Mouse (Mus musculus) ES-Bruce4 (cell line): ENCODE measurements at regions not wholly inside any gene's neighbourhood (a gene's known extent, or its start where the extent isn't known, plus 50 kb on each side); places are given as distances from the start of the nearest gene placed in this dataset.
A peak's percentile ranks its signal among the peaks of the same experiment; 100 is the strongest.

Experiments
- H3K27ac ChIP-seq: 2 replicates; pipeline ENCODE4 v1.5.1; 2012; ENCODE audit warnings: low read length, inconsistent platforms; ENCODE audit not compliant: insufficient read depth
- H3K27me3 ChIP-seq: 2 replicates; pipeline ENCODE4 v1.6.1; 2012; ENCODE audit warnings: mild to moderate bottlenecking, low read length, inconsistent platforms; ENCODE audit not compliant: control insufficient read depth, poor library complexity, insufficient read depth, severe bottlenecking
- H3K36me3 ChIP-seq: 2 replicates; pipeline ENCODE4 v1.6.1; 2012; ENCODE audit warnings: inconsistent platforms, mild to moderate bottlenecking, low read length, moderate library complexity; ENCODE audit not compliant: control insufficient read depth, poor library complexity, insufficient read depth, severe bottlenecking
- H3K4me1 ChIP-seq: one replicate; pipeline ENCODE4 v1.8.1; 2011; ENCODE audit warnings: low read length; ENCODE audit not compliant: control insufficient read depth, insufficient read depth
- H3K4me3 ChIP-seq: 2 replicates; pipeline ENCODE4 v1.5.1; 2011; ENCODE audit warnings: low read depth, mild to moderate bottlenecking, low read length
- H3K9ac ChIP-seq: 2 replicates; pipeline ENCODE4 v1.6.1; 2012; ENCODE audit warnings: low read depth, mild to moderate bottlenecking, inconsistent platforms; ENCODE audit not compliant: poor library complexity, severe bottlenecking
- H3K9me3 ChIP-seq: replicated peaks from 2 replicates; pipeline ENCODE4 v1.6.1; 2012; ENCODE audit warnings: mild to moderate bottlenecking, low read length, inconsistent platforms; ENCODE audit not compliant: control insufficient read depth, poor library complexity, insufficient read depth, severe bottlenecking
- CTCF ChIP-seq: IDR thresholded peaks from one replicate; pipeline ENCODE4 v1.8.1; 2011; ENCODE audit warnings: low read depth, low read length
- EP300 ChIP-seq: IDR thresholded peaks from 2 replicates; pipeline ENCODE4 v1.6.1; 2011; ENCODE audit warnings: low read depth, low read length; ENCODE audit not compliant: insufficient read depth
- POLR2A ChIP-seq: IDR thresholded peaks from one replicate; pipeline ENCODE4 v1.8.1; 2011; ENCODE audit warnings: low read length; ENCODE audit not compliant: insufficient read depth

DNA sequence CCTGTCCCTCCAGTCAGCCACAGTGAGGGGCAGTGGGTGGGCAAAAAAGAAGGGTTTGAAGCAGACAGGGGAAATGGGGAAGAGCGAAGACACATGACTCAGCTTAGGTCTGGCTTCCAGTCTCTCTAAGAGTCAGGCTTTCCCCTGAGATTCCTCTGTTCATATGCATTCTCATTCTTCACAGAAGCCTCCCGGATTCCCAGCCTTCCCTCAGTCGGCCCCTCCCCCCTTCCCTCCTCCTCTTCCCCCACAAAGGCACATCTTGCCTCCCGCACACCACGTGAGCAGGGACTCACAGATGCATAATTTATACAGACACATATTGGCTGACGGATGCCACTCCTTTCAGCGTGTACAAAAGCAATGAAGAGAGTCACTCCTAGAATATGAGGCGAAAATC lies 259.8 kb downstream of the Sox11 start:
- peak overlapping the region; percentile 98 for H3K27ac ChIP-seq
- TF ChIP-seq EP300 = peak; percentile 95
- no peak for TF ChIP-seq CTCF
- peak; percentile 11 for TF ChIP-seq POLR2A
- peaks cover 7% of the 10 kb centered on the region for H3K4me1 ChIP-seq
- H3K9me3 ChIP-seq = no peaks in the 10 kb centered on the region
- H3K27me3 ChIP-seq = no peaks in the 10 kb centered on the region
- no peaks in the 10 kb centered on the region for H3K36me3 ChIP-seq
- peak overlapping the region; percentile 48 for H3K9ac ChIP-seq
- peak overlapping the region; percentile 28 for H3K4me3 ChIP-seq

DNA sequence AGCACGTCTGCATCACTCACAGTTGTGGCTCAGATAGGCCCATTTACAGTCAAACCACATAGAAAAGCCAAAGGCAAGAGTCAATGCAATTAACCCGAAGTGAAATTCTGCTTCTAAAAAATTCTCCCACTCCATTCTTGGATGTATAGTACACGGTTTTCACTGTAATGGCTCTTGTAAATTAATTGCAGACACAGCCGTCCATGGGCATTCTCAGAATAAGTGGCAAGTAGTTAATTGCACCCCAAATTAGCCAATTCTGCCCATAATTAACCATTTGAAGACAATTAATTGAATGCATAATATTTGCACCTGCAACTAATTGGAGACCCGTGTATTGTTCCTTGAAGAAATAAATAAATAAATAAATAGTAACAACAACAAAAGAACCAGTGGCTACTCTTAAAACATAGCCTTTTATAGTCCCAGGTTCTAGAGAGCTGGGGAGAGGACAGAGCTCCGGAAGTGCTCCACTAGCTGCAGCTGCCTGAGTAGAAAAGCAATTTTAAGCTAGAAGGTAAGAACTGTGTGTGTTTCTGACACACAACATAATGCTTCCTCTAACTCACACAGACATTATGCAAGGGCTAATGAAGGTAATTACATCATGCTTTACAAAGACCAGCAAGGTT lies 266.2 kb downstream of the Sox11 start:
- Histone ChIP-seq H3K9ac (no peak overlapping the region), H3K27ac (no peak overlapping the region), H3K4me3 (no peak overlapping the region), H3K4me1 (peaks cover 4% of the 10 kb centered on the region), H3K9me3 (no peaks in the 10 kb centered on the region), H3K27me3 (no peaks in the 10 kb centered on the region), H3K36me3 (no peaks in the 10 kb centered on the region)
- TF ChIP-seq EP300 = no peak
- no peak for TF ChIP-seq CTCF
- TF ChIP-seq POLR2A = no peak

DNA sequence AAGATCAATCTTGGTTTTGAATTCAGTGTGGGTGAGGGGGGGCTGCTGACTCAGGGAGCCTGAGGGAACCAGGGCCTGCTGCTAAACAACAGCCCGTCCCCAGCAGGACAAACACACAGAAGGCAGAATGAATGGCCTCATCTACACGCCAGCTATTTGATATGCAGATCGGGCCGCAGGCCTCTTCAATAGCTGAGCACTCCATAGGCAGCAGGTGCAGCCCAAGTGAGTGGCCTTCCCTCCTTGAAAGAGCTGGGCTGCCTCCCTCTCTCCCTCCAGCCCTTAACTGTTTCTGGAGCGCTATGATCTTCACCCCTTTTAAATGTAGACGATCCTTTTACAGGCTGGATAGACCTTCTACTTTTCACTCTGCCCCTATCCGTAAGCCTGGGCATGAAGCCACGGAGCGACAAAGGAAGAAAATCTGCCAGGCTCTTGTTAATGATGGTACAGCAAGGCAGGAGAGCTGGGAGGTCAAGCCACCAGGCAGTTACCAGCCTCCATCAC lies 277.3 kb downstream of the Sox11 start:
- Histone ChIP-seq H3K36me3 (no peaks in the 10 kb centered on the region), H3K27me3 (no peaks in the 10 kb centered on the region), H3K9me3 (no peaks in the 10 kb centered on the region), H3K4me3 (no peak overlapping the region), H3K4me1 (peaks cover 6% of the 10 kb centered on the region), H3K9ac (no peak overlapping the region), H3K27ac (no peak overlapping the region)
- TF ChIP-seq CTCF (no peak), POLR2A (no peak), EP300 (peak; percentile 97)

DNA sequence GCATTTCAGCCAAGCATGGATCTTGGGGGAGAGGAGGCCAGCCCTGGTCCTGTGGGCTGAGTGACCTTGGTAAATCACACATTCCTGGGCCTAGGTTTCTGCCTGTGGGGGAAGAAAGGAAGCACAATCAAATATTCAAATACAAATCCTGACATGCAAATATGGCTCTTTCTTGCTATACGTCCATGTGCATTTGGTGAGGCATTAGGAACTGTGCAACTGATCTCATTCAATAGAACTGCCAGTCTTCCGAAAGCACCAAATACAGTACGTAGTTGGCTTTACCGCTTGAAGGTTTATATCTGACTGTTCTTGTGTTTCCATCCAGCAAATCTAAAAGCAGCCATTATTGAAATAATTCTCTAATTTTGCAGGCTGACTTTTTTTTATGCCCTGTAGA lies 278.9 kb downstream of the Sox11 start:
- no peak overlapping the region for H3K4me3 ChIP-seq
- no peak for TF ChIP-seq CTCF
- TF ChIP-seq EP300 = no peak
- no peak for TF ChIP-seq POLR2A
- no peaks in the 10 kb centered on the region for H3K36me3 ChIP-seq
- H3K4me1 ChIP-seq = peaks cover 6% of the 10 kb centered on the region
- H3K27ac ChIP-seq = no peak overlapping the region
- H3K9me3 ChIP-seq = no peaks in the 10 kb centered on the region
- no peak overlapping the region for H3K9ac ChIP-seq
- no peaks in the 10 kb centered on the region for H3K27me3 ChIP-seq

DNA sequence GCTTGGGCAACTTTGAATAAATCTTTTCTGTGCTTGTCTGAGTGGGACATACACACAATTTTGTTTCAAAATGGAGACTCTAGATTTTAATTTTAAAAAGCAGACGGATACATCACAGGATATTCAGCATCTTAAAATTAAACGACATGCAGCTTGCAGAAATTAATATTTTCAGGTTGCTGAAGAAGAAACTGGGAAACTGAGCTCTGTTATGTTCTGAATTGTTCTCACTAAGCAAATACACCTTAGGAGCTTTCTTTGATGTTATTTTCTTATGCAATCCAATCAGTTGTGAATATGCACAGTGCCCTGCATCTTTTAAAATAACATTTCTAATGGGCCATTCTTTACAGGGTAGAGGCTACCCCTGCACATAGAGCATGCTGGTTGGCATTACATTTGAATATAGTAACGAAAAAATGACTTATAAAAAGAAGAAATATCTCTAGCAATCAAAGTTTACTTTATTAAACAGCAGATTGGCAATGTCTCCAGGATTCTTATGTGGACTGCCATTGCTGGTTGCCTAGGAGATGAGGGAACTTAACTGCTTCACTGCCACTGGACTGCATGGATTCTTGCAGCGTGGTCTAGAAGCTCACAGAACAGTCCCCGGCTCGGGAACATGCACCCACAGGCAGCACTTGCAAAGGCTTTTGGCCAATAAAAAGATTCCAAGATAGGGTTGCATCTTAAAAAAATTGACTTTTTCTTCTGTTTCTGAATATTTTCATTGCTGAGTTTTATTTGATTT lies 279.7 kb downstream of the Sox11 start:
- Histone ChIP-seq H3K4me3 (no peak overlapping the region), H3K4me1 (peaks cover 6% of the 10 kb centered on the region), H3K27me3 (no peaks in the 10 kb centered on the region), H3K27ac (no peak overlapping the region), H3K9me3 (no peaks in the 10 kb centered on the region), H3K9ac (peak overlapping the region; percentile 3; the same call in 1 of the 2 replicates), H3K36me3 (no peaks in the 10 kb centered on the region)
- TF ChIP-seq POLR2A (no peak), CTCF (no peak), EP300 (no peak)

DNA sequence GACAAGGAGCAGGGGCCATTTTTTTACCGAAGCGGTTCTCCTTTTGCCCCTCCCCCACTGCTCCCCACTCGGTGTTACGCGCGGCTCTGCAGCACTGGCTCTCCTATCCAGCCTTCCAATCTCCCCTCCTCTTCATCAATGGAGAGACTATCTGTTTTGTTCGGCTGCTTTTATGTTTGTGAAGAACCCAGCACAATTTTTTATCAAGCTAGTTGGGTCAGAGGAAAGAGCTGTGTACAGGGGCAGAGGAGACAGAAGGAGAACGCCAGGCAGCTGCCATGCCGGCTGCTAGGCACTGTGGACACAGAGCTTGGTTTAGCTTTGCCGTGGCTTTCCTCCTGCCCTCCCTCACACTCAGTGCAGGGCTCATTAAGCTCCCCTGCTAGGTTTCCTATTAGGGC lies 280.3 kb downstream of the Sox11 start:
- H3K36me3 ChIP-seq = no peaks in the 10 kb centered on the region
- H3K4me1 ChIP-seq = peaks cover 6% of the 10 kb centered on the region
- TF ChIP-seq POLR2A (no peak), CTCF (no peak), EP300 (no peak)
- peak overlapping the region; percentile 3; the same call in 1 of the 2 replicates for H3K9ac ChIP-seq
- H3K27me3 ChIP-seq = no peaks in the 10 kb centered on the region
- peak overlapping the region; percentile 21 for H3K4me3 ChIP-seq
- H3K27ac ChIP-seq = no peak overlapping the region
- H3K9me3 ChIP-seq = no peaks in the 10 kb centered on the region
